Mouse (Mus musculus) megakaryocyte, adult 5-6 weeks (primary cell): ENCODE data around the gene Smndc1. TPM values are rescaled to one million over a fixed set of nuclear protein-coding genes. Genes with fewer than 3 reads are reported as not detected.

ENCODE experiments used
- ATAC-seq: 2 replicates; pipeline ENCODE4 v1.8.0; 2016; ENCODE audit warnings: mild to moderate bottlenecking, inconsistent platforms; ENCODE audit not compliant: poor library complexity, severe bottlenecking
- total RNA-seq, 2 experiments: library from RNA; stranded (forward) in 1 of 2; stranded (reverse) in 1 of 2; fragments of 153-499, 151-499 nt in 1 of 2; fragments of 221-1000, 200-1000 nt in 1 of 2; gene quantifications; 2 replicates each; pipeline versions ENCODE4 v1.2.3 to v1.2.4; 2015 to 2017

Smndc1 gene
- total RNA-seq (2015) (49.3 and 68.2 TPM in 2 replicates), total RNA-seq (2017) (22.2 and 26.3 TPM in 2 replicates)

DNA sequence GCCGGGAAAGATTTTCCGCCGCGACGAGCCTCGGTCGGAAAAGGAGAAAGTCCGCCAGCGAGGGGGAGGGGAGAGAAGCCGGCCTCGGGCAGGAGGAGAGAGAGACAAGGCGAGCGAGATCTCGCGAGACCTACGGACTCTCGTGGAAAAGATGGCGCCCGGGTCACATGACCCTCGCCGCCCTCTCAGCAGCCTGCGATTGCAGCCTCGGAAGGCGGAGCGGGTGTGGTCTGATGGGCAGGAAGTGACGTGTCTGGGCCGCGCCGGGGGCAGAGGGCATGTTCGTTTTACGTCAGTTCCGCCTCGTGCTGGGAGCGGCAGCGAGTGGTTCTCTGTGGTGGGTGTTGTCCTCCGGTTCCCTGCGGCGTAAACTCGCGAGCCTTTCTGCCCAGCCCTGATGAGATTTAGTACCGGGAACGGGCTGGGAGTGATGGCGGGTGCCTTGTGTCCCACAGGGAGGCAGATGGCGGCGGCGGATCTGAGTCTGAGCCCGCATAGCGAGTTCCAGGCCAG lies at the start of gene Smndc1:
Gene Smndc1, minus strand, starts transcription at position 84 of the 513 bp plus-strand sequence.
- peak; percentile 95 for ATAC-seq

GRCm38 (mm10) chr19:53439340-53439739 lies 49.0 kb upstream of the Smndc1 start:
- ATAC-seq: no peak

GRCm38 (mm10) chr19:53437991-53438390 lies 47.6 kb upstream of the Smndc1 start:
- ATAC-seq: no peak

- ATAC-seq: no peak
Observed at GRCm38 (mm10) chr19:53437311-53437958, 47.1 kb upstream of the Smndc1 start.

- peak; percentile 68; the same call in 1 of the 2 replicates for ATAC-seq
Observed at GRCm38 (mm10) chr19:53433949-53434689, 43.7 kb upstream of the Smndc1 start.

DNA sequence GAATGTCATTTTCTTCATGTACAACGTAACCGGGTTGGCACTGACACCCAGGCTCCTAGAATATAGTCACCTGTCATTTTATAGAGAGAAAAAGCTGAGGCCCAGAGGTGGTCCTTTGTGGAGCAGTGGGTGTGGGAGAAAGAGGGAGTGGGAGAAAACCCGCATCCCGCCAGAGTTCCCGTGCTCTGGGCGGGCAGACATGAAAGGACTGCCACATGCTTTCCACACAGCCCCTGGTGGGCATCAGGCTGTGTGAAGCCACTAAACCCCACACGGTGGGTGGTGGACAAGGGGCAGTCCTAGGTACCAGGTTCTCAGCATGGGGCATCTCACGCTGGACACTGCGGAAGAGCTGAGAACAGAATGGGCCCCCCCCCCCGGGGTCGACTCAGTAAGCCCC lies 40.6 kb upstream of the Smndc1 start:
- ATAC-seq: no peak

- ATAC-seq: no peak
Observed at GRCm38 (mm10) chr19:53430356-53430755, 40.0 kb upstream of the Smndc1 start.

DNA sequence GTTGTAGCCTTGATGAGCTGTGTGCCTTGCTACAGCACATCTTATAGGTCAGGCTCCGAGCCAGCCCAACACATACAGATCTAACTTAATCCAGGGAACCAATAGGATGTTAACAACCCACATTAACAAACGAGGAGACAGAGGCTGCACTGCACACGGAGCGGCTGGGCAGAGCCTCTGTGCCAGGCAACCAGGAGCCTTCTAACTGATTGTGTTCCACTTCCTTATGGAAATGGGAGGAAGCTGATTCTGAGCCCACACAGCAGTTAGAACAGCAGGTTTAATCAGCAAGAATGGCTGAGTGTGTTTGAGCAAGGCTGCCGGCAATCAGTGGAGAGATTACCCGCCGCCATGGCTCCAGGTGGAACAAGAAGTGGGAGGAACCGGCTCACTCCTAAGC lies 37.4 kb upstream of the Smndc1 start:
- no peak for ATAC-seq

GRCm38 (mm10) chr19:53427346-53427745 lies 37.0 kb upstream of the Smndc1 start:
- no peak for ATAC-seq

DNA sequence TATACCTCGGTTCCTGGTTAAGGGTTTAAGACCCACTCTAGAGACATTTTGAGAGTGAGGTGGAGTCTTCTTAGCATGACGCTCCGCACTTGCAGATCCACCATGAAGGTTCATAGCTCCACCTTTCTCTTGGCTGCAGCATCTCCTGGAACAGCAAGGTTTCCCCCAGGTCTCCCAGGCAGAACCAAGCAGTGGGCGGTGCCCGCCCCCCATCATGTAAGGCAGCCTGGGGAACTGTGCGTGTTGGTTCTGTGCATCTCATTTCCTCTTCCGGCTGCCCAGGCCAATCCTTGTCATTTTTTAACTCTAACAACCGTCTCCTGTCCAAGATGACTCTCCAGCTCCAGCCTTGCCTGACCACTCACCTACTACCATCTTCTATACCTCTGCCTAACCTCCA lies 35.4 kb upstream of the Smndc1 start:
- ATAC-seq: no peak

- peak; percentile 65 for ATAC-seq
Observed at GRCm38 (mm10) chr19:53424629-53425028, 34.3 kb upstream of the Smndc1 start.

DNA sequence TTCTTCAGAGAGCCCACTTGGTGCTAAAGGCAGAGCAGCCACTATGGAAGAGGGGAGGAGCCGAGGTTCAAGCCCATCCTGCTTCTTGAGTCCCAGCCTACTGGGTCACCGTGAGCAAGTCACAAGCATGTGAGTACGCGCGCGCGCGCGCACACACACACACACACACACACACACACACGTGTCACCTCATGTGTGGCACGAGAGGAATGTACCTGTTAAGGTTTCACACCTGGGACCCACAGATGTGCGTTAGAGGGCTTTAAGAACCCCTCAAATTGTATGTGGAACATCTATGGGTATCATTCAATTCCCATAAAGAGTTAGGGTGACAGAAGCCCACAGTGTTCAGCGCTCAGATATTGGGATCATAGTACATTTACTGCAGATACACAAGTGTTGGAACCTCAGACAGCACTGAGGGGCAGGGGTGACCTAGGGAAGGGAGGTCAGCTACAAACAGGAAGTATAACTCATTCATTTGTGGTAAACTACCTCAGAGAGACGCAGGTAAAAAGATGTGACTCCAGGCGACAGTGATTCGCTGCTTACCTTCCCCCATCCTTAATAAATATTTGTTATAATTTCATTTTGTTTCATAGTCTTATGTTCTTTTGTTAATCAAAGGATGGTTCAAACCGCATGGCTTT lies 33.6 kb upstream of the Smndc1 start:
- peak; percentile 27 for ATAC-seq

GRCm38 (mm10) chr19:53423341-53423753 lies 33.0 kb upstream of the Smndc1 start:
- ATAC-seq: peak; percentile 40

DNA sequence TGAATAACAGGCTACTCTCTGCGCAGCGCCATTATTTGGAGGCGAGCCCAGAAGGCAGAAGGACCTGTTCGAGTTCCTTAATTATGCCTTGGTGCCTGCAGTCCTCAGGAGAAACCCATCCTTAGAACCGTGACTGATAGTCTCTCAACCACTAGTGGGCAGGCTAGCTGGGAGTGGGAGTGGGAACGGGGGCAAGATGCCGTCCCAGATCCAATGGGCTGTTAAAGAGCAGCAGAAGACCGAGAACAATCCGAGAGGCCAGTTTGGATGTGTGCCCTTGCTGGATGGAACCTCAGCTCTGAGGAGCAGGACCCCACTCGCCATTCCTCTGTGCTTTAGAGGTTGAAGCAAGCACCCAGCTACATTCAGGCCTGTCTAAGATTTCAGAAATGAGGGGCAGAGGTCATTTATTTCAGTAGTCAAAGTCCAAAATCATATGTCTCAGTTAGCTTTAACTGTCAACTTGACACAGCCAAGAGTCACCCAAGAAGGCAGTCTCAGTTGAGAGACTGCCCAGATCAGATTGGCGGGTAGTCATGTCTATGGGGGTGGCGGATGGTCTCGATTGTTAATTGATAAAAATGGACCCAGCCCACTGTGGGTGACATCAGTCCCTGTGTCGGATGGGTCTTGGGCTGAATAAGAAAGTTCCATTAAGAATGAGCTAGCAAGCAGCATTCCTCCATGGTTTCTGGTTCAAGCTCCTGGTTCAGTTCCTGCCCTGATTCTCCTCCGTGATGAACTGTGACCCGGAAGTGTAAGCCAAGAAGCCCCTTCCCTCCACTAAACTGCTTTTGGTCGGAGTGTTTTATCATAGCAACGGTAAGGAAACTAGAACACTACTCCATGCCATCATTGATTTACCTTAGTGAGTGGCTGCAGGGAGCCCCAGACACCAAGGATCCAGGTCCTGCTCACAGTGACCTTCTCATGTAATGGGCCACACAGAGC lies 32.3 kb upstream of the Smndc1 start:
- no peak for ATAC-seq

DNA sequence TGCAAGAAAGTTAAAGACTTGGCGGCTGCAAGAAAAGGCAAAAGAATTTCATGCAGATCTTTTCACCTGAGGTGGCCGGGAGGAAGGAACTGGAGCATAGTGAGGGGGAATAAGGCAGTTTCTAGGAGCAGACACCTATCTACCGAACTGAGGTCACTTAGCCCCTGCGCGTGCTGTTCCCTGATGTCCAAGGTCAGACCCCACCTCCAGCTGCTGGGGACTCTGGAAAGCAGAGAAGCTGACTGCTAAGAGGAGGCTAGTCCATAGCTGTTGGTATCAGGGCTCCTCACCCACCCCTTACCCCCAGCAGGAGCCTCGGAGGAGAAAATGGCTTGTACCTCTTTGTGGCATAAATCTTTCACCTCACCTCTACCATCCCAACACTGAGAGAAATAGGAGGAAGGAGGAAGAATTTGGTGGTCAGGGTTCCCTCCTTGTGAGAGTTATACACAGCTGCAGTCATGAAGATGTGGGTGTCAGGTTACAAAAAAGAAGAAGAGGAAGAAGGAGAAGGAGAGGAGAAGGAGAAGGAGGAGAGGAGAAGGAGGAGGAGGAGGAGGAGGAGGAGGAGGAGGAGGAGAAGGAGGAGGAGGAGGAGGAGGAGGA lies 31.3 kb upstream of the Smndc1 start:
- ATAC-seq: no peak

DNA sequence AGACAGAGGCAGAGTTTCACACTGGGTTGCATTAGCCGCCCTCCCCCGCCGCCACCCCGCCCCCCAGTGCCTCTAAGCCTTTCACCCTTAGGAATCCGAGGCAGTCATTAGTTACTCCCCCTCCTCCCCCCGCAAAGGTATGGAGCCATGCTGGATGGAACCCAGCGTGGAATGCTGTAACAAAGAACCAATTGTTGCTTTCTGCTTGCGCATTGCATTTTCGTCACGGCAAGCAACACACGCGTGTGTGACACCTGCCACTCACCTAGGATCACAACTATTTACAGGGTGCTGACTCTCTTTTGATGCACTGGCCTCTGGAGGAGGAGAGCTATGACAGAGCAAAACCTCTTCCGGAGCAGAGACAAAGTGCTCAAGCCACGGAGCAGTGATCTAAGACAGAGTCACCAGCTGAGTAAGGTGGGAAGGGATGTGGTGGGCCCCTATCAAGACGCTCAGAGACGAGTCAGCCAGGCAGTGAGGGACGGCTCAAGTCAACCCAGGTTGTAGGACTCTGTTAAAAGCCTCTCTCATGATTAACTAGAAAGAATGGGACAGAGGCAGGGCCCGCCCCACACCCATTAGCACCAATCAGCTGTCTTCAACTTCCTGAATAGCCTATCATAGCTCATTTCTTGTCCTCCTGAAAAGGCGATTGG lies 30.7 kb upstream of the Smndc1 start:
- peak; percentile 42 for ATAC-seq

- ATAC-seq: 0 out of 2 replicates have a peak, but pooled peaks have one; percentile 16
Observed at GRCm38 (mm10) chr19:53419834-53420233, 29.5 kb upstream of the Smndc1 start.

DNA sequence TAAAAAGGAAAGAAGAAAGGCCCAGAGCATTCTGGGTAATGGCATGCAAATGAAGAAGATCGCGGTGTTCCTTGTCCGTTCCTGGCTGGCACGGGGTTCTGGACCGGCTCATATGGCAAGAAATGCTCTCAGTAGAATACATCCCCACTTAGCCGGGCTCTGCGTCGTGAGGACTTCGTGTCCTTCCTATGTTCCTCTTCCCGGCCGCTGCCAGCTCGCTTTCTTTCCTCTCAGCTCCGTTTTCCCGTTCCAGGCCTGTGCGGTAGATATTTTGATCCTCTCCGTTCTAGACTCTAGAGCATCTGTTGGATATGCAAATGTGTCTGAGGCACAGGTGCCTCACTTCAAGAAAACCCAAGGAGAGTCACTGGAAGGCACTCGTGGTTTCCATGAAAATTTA lies 24.8 kb upstream of the Smndc1 start:
- no peak for ATAC-seq

DNA sequence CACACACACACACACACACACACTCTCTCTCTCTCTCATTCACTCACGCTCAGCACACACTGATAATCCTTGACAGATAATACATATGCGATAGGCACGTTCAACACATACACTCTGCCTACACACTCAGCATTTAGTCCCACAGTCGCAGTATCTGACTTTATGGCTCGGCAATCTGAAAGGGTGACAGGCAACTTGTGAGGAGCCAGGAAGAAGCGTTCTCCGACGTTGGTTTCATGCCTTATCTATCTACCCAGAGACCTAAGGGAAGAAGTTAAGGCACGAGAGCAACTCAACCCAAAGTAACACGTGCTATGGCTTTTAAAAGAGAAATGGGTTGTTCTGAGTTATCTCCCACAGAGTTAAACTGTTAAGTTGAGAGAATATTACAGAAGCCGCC lies 24.3 kb upstream of the Smndc1 start:
- ATAC-seq: no peak
